Mouse (Mus musculus): ENCODE measurements around the gene Kank1.
A peak's percentile ranks its signal among the peaks of the same experiment; 100 is the strongest.
"Not testable (repeated sequence)": the region's sequence is repeated elsewhere in the genome, so short reads cannot be mapped to it uniquely, and the experiment has no call there.

The Kank1 gene

DNA sequence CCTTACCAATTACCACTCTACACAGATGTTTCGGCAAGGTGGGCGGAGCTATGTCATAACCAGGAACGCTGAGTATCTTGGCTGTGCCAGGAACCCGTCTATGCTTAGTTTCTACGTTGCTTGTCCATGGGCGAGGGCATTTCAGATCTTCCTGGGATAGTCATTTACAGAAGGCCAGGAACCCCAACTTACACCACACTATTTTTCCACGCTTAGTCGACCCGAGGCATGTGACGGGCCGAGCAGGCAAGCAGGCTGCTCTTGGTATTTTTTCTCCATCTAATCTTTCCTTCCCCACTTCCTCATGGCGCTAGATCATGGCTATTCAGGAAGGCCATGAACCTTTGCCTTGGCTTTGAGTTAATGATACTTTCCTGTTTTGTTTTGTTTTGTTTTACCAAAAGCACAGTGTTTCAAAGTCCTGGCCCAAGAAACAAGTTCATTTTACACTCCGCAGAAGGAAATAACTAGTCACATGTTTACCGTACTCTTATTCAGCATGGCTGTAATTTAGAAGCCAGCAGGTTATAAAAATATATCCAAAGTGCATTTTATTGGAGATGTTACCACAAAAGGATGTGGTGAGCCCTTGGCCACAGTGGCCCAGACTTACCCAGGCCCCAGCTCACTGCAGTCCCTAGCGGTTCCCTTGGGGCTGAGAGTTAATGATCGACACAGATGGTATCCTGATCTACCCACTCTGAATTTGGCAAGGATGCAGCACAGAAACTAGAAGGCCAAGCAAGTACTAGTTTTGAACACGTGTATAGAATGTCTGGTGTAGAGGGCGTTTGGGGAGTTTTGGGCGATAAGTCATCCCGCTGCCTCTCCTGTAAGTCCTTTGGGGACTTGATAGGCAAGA is 200.2 kb downstream of the Kank1 start:
- no peak for DNase-seq (ENCODE audit: low read depth, low spot score)

- no peak for DNase-seq (ENCODE audit: low read depth, low spot score)
Measured at GRCm38 (mm10) chr19:25438246-25438645, 201.5 kb downstream of the Kank1 start.

- DNase-seq (ENCODE audit: low read depth, low spot score): no peak
Measured at GRCm38 (mm10) chr19:25439807-25440206, 203.0 kb downstream of the Kank1 start.

DNA sequence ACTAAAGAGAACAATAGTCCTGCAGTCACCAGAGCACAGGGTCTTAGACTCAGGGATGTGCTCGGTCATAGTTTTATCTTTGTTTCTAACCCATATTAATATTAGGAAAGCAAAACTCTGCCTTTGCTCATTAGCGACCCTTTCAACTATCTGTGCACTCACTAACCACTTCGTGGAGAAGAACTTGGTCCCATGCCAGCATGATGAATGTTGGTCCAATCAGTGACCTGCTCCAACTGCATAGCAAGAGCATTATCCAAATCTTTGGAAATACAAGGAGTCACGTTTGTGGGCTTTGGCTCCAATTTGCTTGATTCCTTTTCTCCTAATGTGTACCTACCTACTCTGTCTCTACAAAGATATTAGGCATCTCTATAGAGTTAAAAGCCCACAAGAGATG is 204.0 kb downstream of the Kank1 start:
- DNase-seq (ENCODE audit: low read depth, low spot score): no peak

GRCm38 (mm10) chr19:25445054-25445453 is 208.3 kb downstream of the Kank1 start:
- DNase-seq (ENCODE audit: low read depth, low spot score): peak; percentile 80

- DNase-seq (ENCODE audit: low read depth, low spot score): no peak
Measured at GRCm38 (mm10) chr19:25445842-25446241, 209.1 kb downstream of the Kank1 start.

GRCm38 (mm10) chr19:25446683-25447082 is 209.9 kb downstream of the Kank1 start:
- DNase-seq (ENCODE audit: low read depth, low spot score): no peak

DNA sequence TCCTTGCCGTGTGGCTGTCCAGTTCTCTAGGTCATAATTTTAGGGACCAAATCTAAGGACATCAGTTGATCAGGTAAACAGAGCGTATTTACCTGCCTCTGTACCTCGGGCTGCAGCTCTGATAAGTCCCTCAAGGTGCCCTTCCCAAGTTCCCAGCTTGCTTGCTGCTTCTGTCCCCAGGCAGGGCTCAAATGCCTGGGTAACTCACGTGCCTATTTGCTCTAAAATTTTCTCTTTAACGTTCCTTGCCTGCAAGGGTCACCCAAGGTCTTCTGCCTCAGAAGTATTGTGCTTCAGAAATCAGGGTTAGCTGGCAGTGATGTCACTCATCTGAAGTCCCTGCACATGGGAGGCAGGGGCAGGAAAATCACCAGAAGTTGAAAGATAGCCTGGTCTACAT is 210.6 kb downstream of the Kank1 start:
- no peak for DNase-seq (ENCODE audit: low read depth, low spot score)

DNA sequence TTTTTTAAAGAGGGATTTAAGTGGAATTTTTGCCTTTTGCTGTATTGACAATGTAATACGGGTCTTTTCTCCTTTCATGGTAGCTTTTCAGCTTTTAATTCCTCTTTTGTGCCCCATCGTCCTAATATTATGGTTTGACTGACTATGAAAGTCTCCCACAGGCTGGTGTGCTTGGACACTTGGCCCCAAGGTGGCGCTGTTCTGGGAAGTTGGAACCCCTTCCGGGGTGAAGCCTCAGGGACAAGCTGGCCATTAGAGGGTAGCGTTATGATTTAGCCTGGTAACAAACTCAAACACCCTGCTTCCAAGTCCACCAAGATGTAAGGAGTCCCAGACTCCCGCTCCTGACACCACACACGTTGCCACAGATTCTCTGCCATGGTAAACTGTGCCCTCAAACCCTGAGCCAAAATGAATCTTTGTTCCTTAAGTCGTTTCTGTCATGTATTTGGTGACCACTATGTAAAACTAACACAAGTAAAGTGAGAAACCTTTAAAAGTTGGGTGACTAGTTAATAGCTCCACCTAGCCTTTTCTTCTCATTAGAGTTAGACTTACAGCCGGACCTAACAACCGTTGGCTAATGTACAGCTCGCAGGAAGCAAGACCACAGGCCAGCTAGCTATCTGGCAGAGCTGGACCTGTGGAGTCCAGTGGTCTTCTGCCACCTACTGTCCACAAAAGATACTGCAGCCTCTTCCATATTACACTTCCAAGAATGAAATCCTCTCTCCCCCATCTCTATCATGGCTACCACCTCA is 214.3 kb downstream of the Kank1 start:
- peak; percentile 69 for DNase-seq (ENCODE audit: low read depth, low spot score)

- DNase-seq (ENCODE audit: low read depth, low spot score): no peak
Measured at GRCm38 (mm10) chr19:25453146-25453545, 216.4 kb downstream of the Kank1 start.

GRCm38 (mm10) chr19:25460760-25461159 is 224.0 kb downstream of the Kank1 start:
- no peak for DNase-seq (ENCODE audit: low read depth, low spot score)

GRCm38 (mm10) chr19:25461553-25462320 is 225.0 kb downstream of the Kank1 start:
- DNase-seq (ENCODE audit: low read depth, low spot score): no peak

- DNase-seq (ENCODE audit: low read depth, low spot score): not testable (repeated sequence)
Measured at GRCm38 (mm10) chr19:25475806-25476205, 239.0 kb downstream of the Kank1 start.

DNA sequence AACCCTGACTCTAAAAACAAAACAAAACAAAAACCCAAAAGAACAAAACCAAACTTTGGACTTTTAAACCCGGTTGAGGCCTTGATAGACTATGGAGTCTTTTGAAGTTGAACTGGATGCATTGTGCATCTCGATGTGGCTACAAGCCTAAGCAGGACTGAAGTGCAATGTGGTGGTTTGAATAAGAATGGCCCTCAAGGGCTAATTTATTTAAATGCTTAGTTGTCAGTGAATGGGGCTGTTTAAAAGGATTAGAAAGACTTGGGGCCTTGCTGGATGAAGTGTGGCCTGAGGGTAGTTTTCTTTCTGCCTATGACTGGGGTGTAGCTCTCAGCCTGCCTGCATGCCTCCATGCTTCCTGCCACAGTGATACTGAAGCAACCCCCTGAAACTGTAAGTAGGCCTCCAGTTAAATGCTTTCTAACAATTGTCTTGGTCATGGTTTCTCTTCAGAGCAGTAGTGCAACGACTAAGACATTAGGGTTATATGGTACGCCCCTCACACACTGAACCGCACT is 242.4 kb downstream of the Kank1 start:
- DNase-seq (ENCODE audit: low read depth, low spot score): no peak

DNA sequence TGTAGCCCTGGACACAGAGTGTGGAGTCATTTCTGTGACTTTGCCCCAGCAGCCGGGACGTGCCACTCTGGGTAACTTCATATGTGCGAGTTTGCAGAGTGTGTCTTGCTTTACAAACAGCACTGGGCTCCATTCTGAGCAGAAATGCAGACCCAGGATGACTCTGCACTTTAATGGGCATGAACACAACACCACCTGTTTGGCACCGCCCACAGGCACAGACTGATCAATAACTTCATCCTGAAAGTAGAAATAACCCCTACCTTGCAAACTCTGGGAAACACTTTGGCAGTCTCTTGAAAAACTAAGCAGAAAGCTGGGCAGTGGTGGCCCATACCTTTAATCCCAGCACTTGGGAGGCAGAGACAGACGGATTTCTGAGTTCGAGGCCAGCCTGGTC is 244.0 kb downstream of the Kank1 start:
- DNase-seq (ENCODE audit: low read depth, low spot score): no peak
